ENCODE assay signal across 13 mouse cellular contexts in the genomic region with DNA sequence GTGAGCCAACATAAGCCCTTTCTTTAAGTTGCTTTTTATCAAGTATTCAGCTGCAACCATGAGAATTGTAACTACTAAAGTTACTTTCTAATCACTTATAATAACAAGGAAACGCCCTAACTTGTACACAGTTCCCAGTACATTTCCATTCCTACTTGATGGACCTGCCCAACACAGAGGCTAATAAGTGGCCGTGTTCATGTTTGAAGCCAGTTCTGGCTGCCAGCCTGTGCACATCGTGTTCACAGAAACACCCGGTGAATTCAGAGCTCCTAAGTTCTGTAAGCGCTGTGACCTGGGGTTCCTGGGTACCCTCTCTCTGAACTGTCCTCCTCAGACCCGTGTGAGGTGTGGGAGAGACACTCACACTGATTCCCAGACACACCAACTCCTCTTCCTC. TPM values are rescaled to one million over a fixed set of nuclear protein-coding genes. Genes with fewer than 3 reads are reported as not detected.
DNase-seq lines count a peak whose midpoint lies in the region.
"Had no signal": no experiment of that assay in that cellular context is flagged by ENCODE, and none has a peak within 500 bp of the region (broad histone marks: within the 10 kb centered on the region; RNA-seq: fewer than 3 reads in every experiment).

No protein-coding gene starts in this region.

- intact Hi-C loops in heart, postnatal 25 days (cut with DNase I), result no loop called here

- DNase-seq in heart, adult 18-20 months, result peak; percentile 6 to 25
- no peak for DNase-seq in heart, postnatal 25 days (ENCODE audit: low spot score)
- DNase-seq in kidney, adult 8-10 months, result peak; percentile 22 to 26
- no peak for DNase-seq in kidney, postnatal 4 days
- DNase-seq in urinary bladder, adult 18-20 months (ENCODE audit: low spot score in 2 of 2), result peak; percentile 12 to 24
- no peak for DNase-seq in urinary bladder, adult 2 months (ENCODE audit: low spot score)
- no peak for DNase-seq in gastrocnemius, adult 8-10 months (ENCODE audit: low spot score in 2 of 2)
- DNase-seq: adrenal gland, postnatal 10 days; B cell, adult 2 months; cerebellum, adult 11-12 months; cerebellum, adult 9-10 months; cerebellum, postnatal 25 days; gastrocnemius, postnatal 14 days had no signal

RNA-seq across cellular contexts. Expression of gene Ccnq, which starts 13.3 kb away (rescaled TPM):
- total RNA-seq in heart, adult 18-20 months (2021), result 10 to 100 TPM; 21.0 to 23.5 TPM
- total RNA-seq in heart, postnatal 25 days (2021), result 10 to 100 TPM; 12.7 to 16.7 TPM
- 35.4 and 41.7 TPM in 2 replicates for polyA plus RNA-seq in urinary bladder, adult 2 months (2012; rRNA removed)
- 10 to 100 TPM; 12.1 to 13.7 (median 13.1) TPM for total RNA-seq in gastrocnemius, adult 8-10 months (2022)

Comparison
In these comparisons a context has a peak if more than half of its experiments do, and no peak if none do; other contexts are left out.
1. DNase-seq: peak in heart, adult 18-20 months (2 of 2), kidney, adult 8-10 months (2 of 2) and urinary bladder, adult 18-20 months (2 of 2); none in heart, postnatal 25 days (single experiment), kidney, postnatal 4 days (0 of 2), urinary bladder, adult 2 months (single experiment) and gastrocnemius, adult 8-10 months (0 of 2).